Mouse (Mus musculus): ENCODE measurements around the gene Pidd1.

Gene Pidd1

DNA sequence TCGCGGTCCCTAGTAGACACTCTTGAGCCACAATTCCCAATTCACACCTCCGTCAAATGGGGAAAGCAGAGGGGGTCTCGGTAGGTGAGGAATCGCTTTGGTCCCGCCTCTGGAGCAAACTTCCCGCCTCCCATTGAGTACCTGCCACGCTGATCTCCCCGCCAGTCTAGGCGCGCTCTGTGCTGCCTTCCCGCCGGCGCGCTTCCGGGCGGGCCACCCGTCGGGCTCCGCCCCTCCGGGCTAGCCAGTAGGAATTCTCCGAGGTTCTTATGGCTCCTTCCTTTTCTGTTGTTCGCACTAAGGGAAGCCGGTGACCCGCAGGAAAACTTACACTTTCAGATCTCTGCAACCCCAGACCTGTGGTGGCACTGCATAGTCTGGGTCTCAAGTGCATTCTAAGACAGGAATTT lies at the start of gene Pidd1:
TSS of gene Pidd1 (minus strand) at position 198 of the 410 bp plus-strand sequence.
- no peak for DNase-seq (ENCODE audit: low spot score)

- no peak for DNase-seq (ENCODE audit: low spot score)
Observed at GRCm38 (mm10) chr7:141492738-141493137, 48.9 kb upstream of the Pidd1 start.

- no peak for DNase-seq (ENCODE audit: low spot score)
Observed at GRCm38 (mm10) chr7:141491151-141491550, 47.3 kb upstream of the Pidd1 start.

DNA sequence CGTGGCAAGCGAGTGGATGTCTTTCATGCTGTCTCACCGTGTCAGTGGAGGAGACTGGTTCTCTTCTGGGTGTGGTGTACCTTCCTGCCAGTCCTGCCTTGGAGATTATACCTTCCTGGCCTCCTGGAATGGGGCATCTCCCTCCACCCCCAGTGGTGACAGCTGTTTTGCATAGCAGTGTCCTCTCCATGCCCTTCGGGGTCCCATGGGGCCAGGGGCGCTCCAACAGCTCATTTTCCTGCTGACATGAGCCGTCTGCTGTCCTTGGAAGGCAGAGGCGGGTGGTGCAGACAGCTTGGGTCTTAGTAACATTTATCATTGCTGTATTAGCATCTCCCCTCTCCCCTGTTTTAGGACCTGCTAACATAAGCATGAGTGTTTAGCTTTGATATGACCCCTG lies 43.3 kb upstream of the Pidd1 start:
- no peak for DNase-seq (ENCODE audit: low spot score)

DNA sequence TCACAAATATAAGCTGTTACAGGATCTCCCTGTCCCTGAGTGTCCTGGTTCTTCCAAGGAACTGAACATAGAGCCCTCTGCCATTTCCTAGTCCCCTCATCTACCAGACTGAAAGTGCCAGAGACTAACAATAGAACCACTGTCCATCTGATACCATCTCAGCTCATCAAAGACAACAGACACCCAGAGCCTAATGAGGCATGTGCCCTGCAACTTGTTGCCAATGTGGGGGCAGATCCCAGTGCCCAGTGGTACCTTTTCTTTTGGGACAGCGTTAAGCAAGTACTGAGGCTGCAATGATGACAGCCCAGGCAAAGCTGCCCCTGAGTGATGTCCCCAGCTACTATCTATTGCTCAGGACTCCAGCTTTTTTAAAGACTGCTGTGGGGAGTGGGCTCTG lies 42.4 kb upstream of the Pidd1 start:
- DNase-seq (ENCODE audit: low spot score), result no peak

- no peak for DNase-seq (ENCODE audit: low spot score)
Observed at GRCm38 (mm10) chr7:141485606-141486005, 41.8 kb upstream of the Pidd1 start.

GRCm38 (mm10) chr7:141485186-141485585 lies 41.4 kb upstream of the Pidd1 start:
- no peak for DNase-seq (ENCODE audit: low spot score)

DNA sequence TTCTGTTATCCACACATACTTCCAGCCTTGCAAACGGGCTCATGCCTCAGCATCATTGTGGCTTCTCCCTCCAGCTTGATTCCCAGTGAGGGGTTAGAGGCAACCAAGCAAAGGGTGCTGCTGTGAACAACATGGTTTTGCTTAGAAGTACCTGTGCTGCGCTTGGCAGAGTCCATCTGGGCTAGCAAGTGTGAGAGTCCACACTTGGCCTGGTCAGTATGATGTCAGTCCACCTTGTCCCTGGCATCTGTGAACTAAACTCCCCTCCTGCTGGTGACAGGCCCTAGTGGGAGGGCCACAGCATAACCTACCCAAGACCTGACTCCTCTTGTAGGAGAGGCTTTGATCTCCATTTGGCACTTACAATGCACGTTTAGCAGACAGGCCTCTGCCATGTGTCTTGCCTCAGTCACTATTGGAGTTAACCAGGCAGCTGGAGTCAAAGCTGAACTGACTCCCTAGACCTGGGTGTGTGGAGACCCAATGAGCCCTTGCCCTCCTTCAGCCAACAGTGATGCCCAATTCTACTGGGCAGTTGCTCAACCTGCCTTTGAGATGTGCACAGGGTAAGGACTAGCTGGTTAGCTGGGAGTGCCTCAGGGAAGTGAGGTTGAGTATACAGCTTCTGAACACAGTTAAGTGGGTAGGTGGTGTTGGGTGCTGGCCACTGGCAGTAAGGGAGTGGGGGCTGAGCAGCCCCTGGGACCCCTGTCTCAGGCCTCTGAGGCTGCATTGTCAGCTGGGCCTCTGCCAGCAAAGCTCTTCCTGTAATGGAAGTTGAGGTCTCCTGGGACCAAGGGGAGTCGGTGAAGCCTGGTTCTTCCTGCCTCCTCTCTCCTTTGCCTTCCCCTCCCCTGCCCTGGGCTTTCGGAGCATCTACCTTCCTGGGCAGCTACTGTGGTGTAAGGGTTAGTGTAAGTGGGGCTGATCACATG lies 40.6 kb upstream of the Pidd1 start:
- no peak for DNase-seq (ENCODE audit: low spot score)

GRCm38 (mm10) chr7:141483114-141483653 lies 39.4 kb upstream of the Pidd1 start:
- DNase-seq (ENCODE audit: low spot score), result no peak

GRCm38 (mm10) chr7:141482531-141483024 lies 38.8 kb upstream of the Pidd1 start:
- DNase-seq (ENCODE audit: low spot score), result no peak

GRCm38 (mm10) chr7:141481498-141482401 lies 37.9 kb upstream of the Pidd1 start:
- DNase-seq (ENCODE audit: low spot score), result no peak

- DNase-seq (ENCODE audit: low spot score), result peak; percentile 79
Observed at GRCm38 (mm10) chr7:141480842-141481497, 37.1 kb upstream of the Pidd1 start.

DNA sequence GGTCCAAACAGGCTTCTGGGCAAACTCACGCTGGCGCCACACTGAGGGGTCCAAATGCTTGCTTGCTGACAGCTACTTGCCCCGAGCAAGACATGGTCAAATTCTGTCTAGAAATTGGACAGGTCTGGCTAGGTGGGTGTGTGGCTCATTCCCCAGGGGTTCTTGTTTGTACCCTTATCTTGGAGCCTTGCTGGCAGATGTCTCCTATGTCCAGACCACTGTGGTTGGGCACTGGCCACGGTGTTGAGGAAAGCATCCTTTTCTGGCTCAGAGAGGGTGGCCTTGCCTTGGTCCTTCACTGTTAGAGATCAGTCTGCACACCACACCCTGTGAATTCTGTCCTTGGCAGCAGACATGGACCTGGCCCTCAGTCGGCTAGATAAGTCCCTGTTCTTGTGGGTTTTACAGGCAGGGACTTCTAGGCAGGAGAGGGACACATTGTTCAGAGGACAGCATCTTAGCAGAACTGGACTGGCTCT lies 34.5 kb upstream of the Pidd1 start:
- no peak for DNase-seq (ENCODE audit: low spot score)

- DNase-seq (ENCODE audit: low spot score), result no peak
Observed at GRCm38 (mm10) chr7:141477578-141478269, 33.9 kb upstream of the Pidd1 start.

DNA sequence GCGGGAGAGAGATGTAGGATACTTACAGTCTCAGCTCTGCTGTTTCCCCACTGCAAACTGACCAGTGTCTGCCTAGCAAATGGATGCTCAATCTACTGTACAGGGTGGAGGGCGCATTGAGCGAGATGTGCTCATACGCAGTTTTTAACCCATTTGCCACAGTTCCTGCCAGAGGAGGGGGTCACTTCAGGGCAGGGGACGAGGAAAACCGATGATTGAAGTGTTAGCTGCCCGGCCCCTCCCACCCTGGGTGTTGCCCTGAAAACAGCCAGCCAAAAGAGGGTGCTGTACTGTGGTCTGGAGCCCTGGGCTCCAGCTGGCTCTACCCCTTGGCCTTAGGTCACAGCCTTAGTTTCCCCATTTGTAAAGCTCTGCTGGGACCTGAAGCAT lies 33.2 kb upstream of the Pidd1 start:
- no peak for DNase-seq (ENCODE audit: low spot score)

DNA sequence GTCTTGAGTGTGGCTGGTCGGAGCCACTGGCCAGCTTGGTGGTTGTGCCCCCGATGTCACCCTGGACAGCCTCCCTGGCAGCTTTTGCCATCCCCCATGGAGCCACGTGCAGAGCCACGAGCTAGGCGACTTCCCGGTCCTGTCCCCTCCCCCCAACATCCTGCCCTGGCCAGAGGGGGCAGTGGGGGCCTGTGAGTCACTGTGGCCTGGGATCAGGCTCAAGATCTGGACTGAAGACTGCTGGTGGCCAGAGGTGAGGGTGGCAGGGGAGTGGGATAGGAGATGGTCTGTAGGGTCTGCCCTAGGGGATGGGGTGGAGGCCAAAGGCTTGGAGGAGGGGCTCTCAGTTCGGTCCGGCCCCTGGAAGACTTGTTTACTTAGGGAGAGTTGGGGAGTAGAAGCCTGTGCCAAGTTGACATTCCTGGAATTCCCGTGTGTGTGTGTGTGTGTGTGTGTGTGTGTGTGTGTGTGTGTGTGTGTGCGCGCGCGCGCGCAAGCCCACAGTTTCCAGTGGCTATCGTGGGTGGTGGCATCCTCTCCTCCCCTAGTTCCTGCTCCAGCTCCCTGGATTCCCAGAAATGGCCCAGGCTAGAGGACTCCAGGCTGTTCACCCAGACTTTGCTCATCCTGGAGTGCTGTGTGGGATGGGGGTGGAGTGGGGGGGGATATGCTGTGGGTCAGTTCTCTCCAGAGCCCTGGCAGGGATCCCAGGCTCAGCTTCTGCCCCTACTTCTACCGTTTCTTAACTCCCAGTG lies 32.6 kb upstream of the Pidd1 start:
- DNase-seq (ENCODE audit: low spot score), result peak; percentile 73

DNA sequence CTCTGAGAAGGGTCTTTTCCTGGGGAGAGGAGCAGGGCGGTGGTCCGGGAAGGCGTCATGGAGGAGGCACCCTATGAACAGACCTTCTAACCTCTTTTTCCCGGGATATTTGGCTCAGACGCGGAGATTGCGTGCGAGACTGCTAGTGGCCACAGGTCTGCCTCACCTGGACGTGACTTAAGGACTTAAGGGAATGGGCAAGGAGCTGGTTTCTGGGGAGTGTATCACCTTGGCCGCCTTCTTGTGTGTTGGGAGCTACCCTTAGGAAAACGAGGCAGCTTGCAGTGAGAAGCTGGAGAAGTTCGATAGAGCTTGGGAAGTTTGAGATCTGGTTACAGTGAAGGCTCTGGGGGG lies 32.0 kb upstream of the Pidd1 start:
- no peak for DNase-seq (ENCODE audit: low spot score)

GRCm38 (mm10) chr7:141475011-141475804 lies 31.4 kb upstream of the Pidd1 start, which contains the start of the genes Polr2l and Tspan4:
Polr2l (minus strand) TSS chr7:141475132.
Tspan4 (plus strand) TSS chr7:141475240.
- DNase-seq (ENCODE audit: low spot score), result peak; percentile 85

- no peak for DNase-seq (ENCODE audit: low spot score)
Observed at GRCm38 (mm10) chr7:141474160-141474559, 30.3 kb upstream of the Pidd1 start.

Measured in layer of hippocampus, adult 11-12 months (tissue).